In genomic region chr5:125532191-125532544, GRCm38 (mm10) we compare ENCODE assay signal across 8 mouse cellular contexts. TPM values are rescaled to one million over a fixed set of nuclear protein-coding genes. Genes with fewer than 3 reads are reported as not detected.
DNase-seq lines count a peak whose midpoint lies in the region; ATAC-seq and TF ChIP-seq lines count a peak whose summit lies in the region.

No protein-coding gene starts in this region.

- peaks cover 0 to 9% of the 10 kb centered on the region in 2 experiments; a peak in 2 of 4 replicates for H3K4me1 ChIP-seq in ES-E14 (ENCODE audit: control insufficient read depth in 2 of 2, insufficient read depth in 2 of 2, low read length in 2 of 2, poor library complexity in 1 of 2)
- H3K4me1 ChIP-seq in midbrain, postnatal 0 days (ENCODE audit: insufficient read depth, low read length): no peaks in the 10 kb centered on the region

- WGBS in midbrain, postnatal 0 days: 0% methylated on average over 30 of the region's 30 CpGs

- peak; percentile 22; the same call in 1 of the 2 replicates for TF ChIP-seq CTCF in midbrain, postnatal 0 days (IDR thresholded peaks at IDR 0.05)

- no peaks in the 10 kb centered on the region for H3K9me3 ChIP-seq in ES-E14 (ENCODE audit: control insufficient read depth, insufficient read depth, low read depth, low read length)
- H3K9me3 ChIP-seq in midbrain, postnatal 0 days (ENCODE audit: low read length): no peaks in the 10 kb centered on the region

- peak overlapping the region; percentile 91 for H3K4me2 ChIP-seq in midbrain, postnatal 0 days (ENCODE audit: low read depth, low read length, poor library complexity, severe bottlenecking)

- peak; percentile 14 for DNase-seq in adrenal gland, postnatal 25 days
- DNase-seq in adrenal gland, postnatal 4 days (ENCODE audit: low spot score in 2 of 2): no peak
- DNase-seq in ES-E14 (ENCODE audit: low read depth, low spot score): no peak
- peak; percentile 32 to 80 for DNase-seq in left cerebral cortex, postnatal 10 days (ENCODE audit: extremely low spot score in 1 of 2, low spot score in 2 of 2)
- peak; percentile 62 for DNase-seq in midbrain, postnatal 0 days (ENCODE audit: low spot score)
- no peak for DNase-seq in urinary bladder, postnatal 10 days (ENCODE audit: low spot score)
- no peak for DNase-seq in gastrocnemius, postnatal 25 days

- H3K9ac ChIP-seq in ES-E14 (ENCODE audit: insufficient read depth, low read depth, low read length, poor library complexity, severe bottlenecking): peak overlapping the region; percentile 66
- H3K9ac ChIP-seq in midbrain, postnatal 0 days (replicated peaks; ENCODE audit: low read length, poor library complexity, severe bottlenecking): peak overlapping the region; percentile 60

- H3K27me3 ChIP-seq in midbrain, postnatal 0 days (ENCODE audit: insufficient read depth, low read length): peaks cover 12% of the 10 kb centered on the region; the same call in 1 of the 2 replicates

- in situ Hi-C loops in ES-E14 (cut with MboI; ENCODE audit: low sequenced_read_pairs in 2 of 2, unreplicated experiment in 2 of 2): no loop called here

- peak; percentile 21 for ATAC-seq in granulocyte monocyte progenitor cell, adult 5-6 weeks (replicated peaks; ENCODE audit: poor library complexity, severe bottlenecking)
- peak; percentile 45; the same call in 1 of the 2 replicates for ATAC-seq in midbrain, postnatal 0 days (ENCODE audit: low FRiP score)

- peak overlapping the region; percentile 69 to 77; a peak in 3 of 4 replicates for H3K4me3 ChIP-seq in ES-E14 (ENCODE audit: insufficient read depth in 1 of 2, low read depth in 1 of 2, low read length in 2 of 2, poor library complexity in 1 of 2, severe bottlenecking in 1 of 2)
- peak overlapping the region; percentile 61 for H3K4me3 ChIP-seq in midbrain, postnatal 0 days (ENCODE audit: low read depth, low read length)

- intact Hi-C loops in left cerebral cortex, postnatal 10 days (cut with DNase I): loop anchor here (5.0 to 10.0 kb wide), 7 partner anchors 223 to 1283 kb away; no protein-coding TSS in a partner anchor

- H3K27ac ChIP-seq in ES-E14 (ENCODE audit: insufficient read depth, low read depth, low read length, poor library complexity, severe bottlenecking): no peak overlapping the region
- peak overlapping the region; percentile 62; the same call in 1 of the 2 replicates for H3K27ac ChIP-seq in midbrain, postnatal 0 days (ENCODE audit: low read depth, low read length)

- H3K36me3 ChIP-seq in ES-E14 (ENCODE audit: control insufficient read depth, insufficient read depth, low read length, poor library complexity, severe bottlenecking): no peaks in the 10 kb centered on the region
- H3K36me3 ChIP-seq in midbrain, postnatal 0 days (ENCODE audit: insufficient read depth, low read length): no peaks in the 10 kb centered on the region

TF ChIP-seq in ES-E14, 5 proteins besides CTCF, POLR2A, EP300 and RAD21:
- no peak for TF ChIP-seq MAFK (IDR thresholded peaks at IDR 0.05; ENCODE audit: insufficient read depth, low read depth, low read length)
- no peak for TF ChIP-seq ZNF384 (IDR thresholded peaks at IDR 0.05; ENCODE audit: low read depth, low read length)
- no peak for TF ChIP-seq ZC3H11A (IDR thresholded peaks at IDR 0.05; ENCODE audit: borderline replicate concordance, low read depth, low read length)
- TF ChIP-seq CHD2 (IDR thresholded peaks at IDR 0.05; ENCODE audit: low read depth, low read length): no peak

RNA-seq across cellular contexts. Expression of gene Tmem132b, which starts 0.6 kb away (rescaled TPM):
- total RNA-seq in adrenal gland, postnatal 25 days (2021): 0.90 and 2.1 TPM in 2 replicates
- 1 to 10 TPM; 1.8 to 2.2 TPM for total RNA-seq in adrenal gland, postnatal 4 days (2021)
- total RNA-seq in ES-E14 (2012; rRNA removed): 0.13 and 0.48 TPM in 2 replicates
- total RNA-seq in granulocyte monocyte progenitor cell, adult 5-6 weeks (2014; fragmentation: Nextera tagmentation): not detected in 2 replicates
- total RNA-seq in granulocyte monocyte progenitor cell, adult 5-6 weeks (2017): not detected in 2 replicates
- 100 to 1,000 TPM; 109 to 114 TPM for total RNA-seq in left cerebral cortex, postnatal 10 days (2021)
- total RNA-seq in midbrain, postnatal 0 days (2014; rRNA removed): 27.8 and 36.2 TPM in 2 replicates
- 4.8 and 6.4 TPM in 2 replicates for polyA plus RNA-seq in midbrain, postnatal 0 days (2015; fragmentation: Nextera tagmentation; extraction: Ambion mirVana)
- under 1 TPM; 0.03 to 0.24 TPM for total RNA-seq in gastrocnemius, postnatal 25 days (2021)

RNA-seq across cellular contexts. Expression of gene Aacs, which starts 56.6 kb away (rescaled TPM):
- 88.5 and 93.5 TPM in 2 replicates for total RNA-seq in adrenal gland, postnatal 25 days (2021)
- total RNA-seq in adrenal gland, postnatal 4 days (2021): 10 to 100 TPM; 12.8 to 18.9 TPM
- 16.5 and 20.6 TPM in 2 replicates for total RNA-seq in ES-E14 (2012; rRNA removed)
- total RNA-seq in granulocyte monocyte progenitor cell, adult 5-6 weeks (2014; fragmentation: Nextera tagmentation): 10.3 and 15.1 TPM in 2 replicates
- 11.7 and 12.2 TPM in 2 replicates for total RNA-seq in granulocyte monocyte progenitor cell, adult 5-6 weeks (2017)
- total RNA-seq in left cerebral cortex, postnatal 10 days (2021): 10 to 100 TPM; 84.1 to 96.1 TPM
- 104 and 112 TPM in 2 replicates for total RNA-seq in midbrain, postnatal 0 days (2014; rRNA removed)
- polyA plus RNA-seq in midbrain, postnatal 0 days (2015; fragmentation: Nextera tagmentation; extraction: Ambion mirVana): 84.8 and 86.5 TPM in 2 replicates
- total RNA-seq in gastrocnemius, postnatal 25 days (2021): 1 to 10 TPM; 3.3 to 4.8 TPM

Comparison
In these comparisons a context has a peak if more than half of its experiments do, and no peak if none do; other contexts are left out.
1. DNase-seq: peak in adrenal gland, postnatal 25 days (single experiment), left cerebral cortex, postnatal 10 days (2 of 2) and midbrain, postnatal 0 days (single experiment); none in adrenal gland, postnatal 4 days (0 of 2), ES-E14 (single experiment), urinary bladder, postnatal 10 days (single experiment) and gastrocnemius, postnatal 25 days (single experiment).